Mouse (Mus musculus): ENCODE data around the gene Ippk.

- no peak for TF ChIP-seq CTCF (IDR thresholded peaks at IDR 0.05; ENCODE audit: borderline replicate concordance, insufficient read depth, low read depth, low read length)
- no peak for TF ChIP-seq POLR2A (IDR thresholded peaks at IDR 0.05; ENCODE audit: borderline replicate concordance, insufficient read depth, low read length)
Observed at GRCm38 (mm10) chr13:49402628-49403027, 18.4 kb upstream of the Ippk start.
